Mouse (Mus musculus): ENCODE data around the gene Pdgfra.

GRCm38 (mm10) chr5:75160530-75161170, 8.6 kb downstream of the Pdgfra start:
- no peak for TF ChIP-seq POLR2A (IDR thresholded peaks at IDR 0.05; ENCODE audit: low read depth, low read length)
- no peak for TF ChIP-seq CTCF (IDR thresholded peaks at IDR 0.05; ENCODE audit: borderline replicate concordance, insufficient read depth, low read length)

All from embryonic fibroblast, embryonic 13.5 days (primary cell).